Mouse (Mus musculus): Measurements from ENCODE around the gene Surf2. TPM values are rescaled to one million over a fixed set of nuclear protein-coding genes. Genes with fewer than 3 reads are reported as not detected.
A peak's percentile ranks its signal among the peaks of the same experiment; 100 is the strongest.

Surf2 gene
- polyA plus RNA-seq, 1 experiment from 2014 or later: 36.8 TPM

- peaks cover 29% of the 10 kb centered on the region for H3K4me1 ChIP-seq (ENCODE audit: control insufficient read depth, insufficient read depth, low read length)
- under 1% methylated on average over 37 of the region's 37 CpGs for WGBS
- H3K4me3 ChIP-seq (ENCODE audit: low read depth, low read length): peak overlapping the region; percentile 80
- peak; percentile 11; the same call in 1 of the 2 replicates for ATAC-seq (ENCODE audit: insufficient number of reproducible peaks, insufficient read depth, low FRiP score, low read depth)
- no peaks in the 10 kb centered on the region for H3K27me3 ChIP-seq (ENCODE audit: control insufficient read depth, insufficient read depth, low read length)
- peak overlapping the region; percentile 89 for H3K27ac ChIP-seq (ENCODE audit: low read length)
- peak overlapping the region; percentile 92 for H3K4me2 ChIP-seq (replicated peaks; ENCODE audit: low read depth, low read length)
- H3K9me3 ChIP-seq (ENCODE audit: control insufficient read depth, low read depth, low read length): no peaks in the 10 kb centered on the region
- peaks cover 45% of the 10 kb centered on the region for H3K36me3 ChIP-seq (ENCODE audit: control insufficient read depth, insufficient read depth, low read length)
- peak overlapping the region; percentile 96 for H3K9ac ChIP-seq (replicated peaks; ENCODE audit: low read depth, low read length)
Measured at GRCm38 (mm10) chr2:26910994-26911765, 5.0 kb upstream of the Surf2 start.

GRCm38 (mm10) chr2:26912253-26912770, 3.9 kb upstream of the Surf2 start:
- Histone ChIP-seq H3K27me3 (ENCODE audit: control insufficient read depth, insufficient read depth, low read length) (no peaks in the 10 kb centered on the region), H3K4me2 (replicated peaks; ENCODE audit: low read depth, low read length) (peak overlapping the region; percentile 92), H3K9ac (replicated peaks; ENCODE audit: low read depth, low read length) (peak overlapping the region; percentile 96; the same call in 1 of the 2 replicates), H3K9me3 (ENCODE audit: control insufficient read depth, low read depth, low read length) (no peaks in the 10 kb centered on the region), H3K27ac (ENCODE audit: low read length) (no peak overlapping the region), H3K4me1 (ENCODE audit: control insufficient read depth, insufficient read depth, low read length) (peaks cover 32% of the 10 kb centered on the region), H3K36me3 (ENCODE audit: control insufficient read depth, insufficient read depth, low read length) (peaks cover 36% of the 10 kb centered on the region), H3K4me3 (ENCODE audit: low read depth, low read length) (peak overlapping the region; percentile 80)
- WGBS: 72% methylated on average over 5 of the region's 5 CpGs
- ATAC-seq (ENCODE audit: insufficient number of reproducible peaks, insufficient read depth, low FRiP score, low read depth): no peak

GRCm38 (mm10) chr2:26913416-26914147, 2.6 kb upstream of the Surf2 start:
- 85% methylated on average over 17 of the region's 17 CpGs for WGBS
- Histone ChIP-seq H3K36me3 (ENCODE audit: control insufficient read depth, insufficient read depth, low read length) (peaks cover 33% of the 10 kb centered on the region), H3K9ac (replicated peaks; ENCODE audit: low read depth, low read length) (no peak overlapping the region), H3K27ac (ENCODE audit: low read length) (no peak overlapping the region), H3K9me3 (ENCODE audit: control insufficient read depth, low read depth, low read length) (no peaks in the 10 kb centered on the region), H3K4me3 (ENCODE audit: low read depth, low read length) (no peak overlapping the region), H3K4me1 (ENCODE audit: control insufficient read depth, insufficient read depth, low read length) (peaks cover 29% of the 10 kb centered on the region), H3K4me2 (replicated peaks; ENCODE audit: low read depth, low read length) (no peak overlapping the region), H3K27me3 (ENCODE audit: control insufficient read depth, insufficient read depth, low read length) (no peaks in the 10 kb centered on the region)
- no peak for ATAC-seq (ENCODE audit: insufficient number of reproducible peaks, insufficient read depth, low FRiP score, low read depth)

- H3K36me3 ChIP-seq (ENCODE audit: control insufficient read depth, insufficient read depth, low read length): peaks cover 41% of the 10 kb centered on the region
- H3K27ac ChIP-seq (ENCODE audit: low read length): no peak overlapping the region
- no peaks in the 10 kb centered on the region for H3K27me3 ChIP-seq (ENCODE audit: control insufficient read depth, insufficient read depth, low read length)
- 64% methylated on average over 8 of the region's 8 CpGs for WGBS
- H3K4me1 ChIP-seq (ENCODE audit: control insufficient read depth, insufficient read depth, low read length): peaks cover 23% of the 10 kb centered on the region
- ATAC-seq (ENCODE audit: insufficient number of reproducible peaks, insufficient read depth, low FRiP score, low read depth): no peak
- no peak overlapping the region for H3K4me3 ChIP-seq (ENCODE audit: low read depth, low read length)
- no peak overlapping the region for H3K9ac ChIP-seq (replicated peaks; ENCODE audit: low read depth, low read length)
- no peak overlapping the region for H3K4me2 ChIP-seq (replicated peaks; ENCODE audit: low read depth, low read length)
- H3K9me3 ChIP-seq (ENCODE audit: control insufficient read depth, low read depth, low read length): no peaks in the 10 kb centered on the region
Measured at GRCm38 (mm10) chr2:26914148-26914941, 1.8 kb upstream of the Surf2 start.

GRCm38 (mm10) chr2:26916738-26917137, 571 bp downstream of the Surf2 start:
- Histone ChIP-seq H3K36me3 (ENCODE audit: control insufficient read depth, insufficient read depth, low read length) (peaks cover 61% of the 10 kb centered on the region), H3K4me1 (ENCODE audit: control insufficient read depth, insufficient read depth, low read length) (peaks cover 20% of the 10 kb centered on the region), H3K9me3 (ENCODE audit: control insufficient read depth, low read depth, low read length) (no peaks in the 10 kb centered on the region), H3K27ac (ENCODE audit: low read length) (peak overlapping the region; percentile 69; the same call in 1 of the 2 replicates), H3K4me3 (ENCODE audit: low read depth, low read length) (peak overlapping the region; percentile 73), H3K27me3 (ENCODE audit: control insufficient read depth, insufficient read depth, low read length) (no peaks in the 10 kb centered on the region), H3K9ac (replicated peaks; ENCODE audit: low read depth, low read length) (peak overlapping the region; percentile 85), H3K4me2 (replicated peaks; ENCODE audit: low read depth, low read length) (peak overlapping the region; percentile 94)
- WGBS: 2% methylated on average over 13 of the region's 13 CpGs
- ATAC-seq (ENCODE audit: insufficient number of reproducible peaks, insufficient read depth, low FRiP score, low read depth): no peak

GRCm38 (mm10) chr2:26919684-26920083, 3.5 kb downstream of the Surf2 start:
- 89% methylated on average over 3 of the region's 3 CpGs for WGBS
- peaks cover 63% of the 10 kb centered on the region for H3K36me3 ChIP-seq (ENCODE audit: control insufficient read depth, insufficient read depth, low read length)

GRCm38 (mm10) chr2:26920190-26920855, 4.2 kb downstream of the Surf2 start:
- Histone ChIP-seq H3K27me3 (ENCODE audit: control insufficient read depth, insufficient read depth, low read length) (no peaks in the 10 kb centered on the region), H3K9me3 (ENCODE audit: control insufficient read depth, low read depth, low read length) (no peaks in the 10 kb centered on the region), H3K4me2 (replicated peaks; ENCODE audit: low read depth, low read length) (no peak overlapping the region), H3K27ac (ENCODE audit: low read length) (no peak overlapping the region), H3K4me1 (ENCODE audit: control insufficient read depth, insufficient read depth, low read length) (peaks cover 6% of the 10 kb centered on the region; the same call in 1 of the 2 replicates), H3K36me3 (ENCODE audit: control insufficient read depth, insufficient read depth, low read length) (peaks cover 69% of the 10 kb centered on the region), H3K4me3 (ENCODE audit: low read depth, low read length) (no peak overlapping the region), H3K9ac (replicated peaks; ENCODE audit: low read depth, low read length) (no peak overlapping the region)
- WGBS: 84% methylated on average over 6 of the region's 6 CpGs
- ATAC-seq (ENCODE audit: insufficient number of reproducible peaks, insufficient read depth, low FRiP score, low read depth): no peak

More at GRCm38 (mm10) chr2:26919684-26920083, 3.5 kb downstream of the Surf2 start:
- Histone ChIP-seq H3K4me3 (ENCODE audit: low read depth, low read length) (no peak overlapping the region), H3K4me2 (replicated peaks; ENCODE audit: low read depth, low read length) (no peak overlapping the region), H3K9me3 (ENCODE audit: control insufficient read depth, low read depth, low read length) (no peaks in the 10 kb centered on the region), H3K27ac (ENCODE audit: low read length) (no peak overlapping the region), H3K9ac (replicated peaks; ENCODE audit: low read depth, low read length) (no peak overlapping the region), H3K4me1 (ENCODE audit: control insufficient read depth, insufficient read depth, low read length) (peaks cover 11% of the 10 kb centered on the region; the same call in 1 of the 2 replicates), H3K27me3 (ENCODE audit: control insufficient read depth, insufficient read depth, low read length) (no peaks in the 10 kb centered on the region)
- ATAC-seq (ENCODE audit: insufficient number of reproducible peaks, insufficient read depth, low FRiP score, low read depth): no peak
